Mouse (Mus musculus) bone marrow, adult 2 months (tissue): ENCODE results near the gene Nfe2l2. TPM values are rescaled to one million over a fixed set of nuclear protein-coding genes. Genes with fewer than 3 reads are reported as not detected.
A peak's percentile ranks its signal among the peaks of the same experiment; 100 is the strongest.

Experiments
- H3K27ac ChIP-seq: fragments of 200-500 bp; 2 replicates; pipeline ENCODE4 v1.5.1; 2012; ENCODE audit warnings: low read depth, mild to moderate bottlenecking, control low read depth, inconsistent platforms, low read length; ENCODE audit not compliant: control insufficient read depth, poor library complexity, insufficient read depth
- H3K4me1 ChIP-seq: fragments of 200-500 bp; 2 replicates; pipeline ENCODE4 v1.6.1; 2011; ENCODE audit warnings: low read length; ENCODE audit not compliant: control insufficient read depth, insufficient read depth
- H3K4me3 ChIP-seq: fragments of 200-500 bp; replicated peaks from 2 replicates; pipeline ENCODE3; 2011; ENCODE audit warnings: mild to moderate bottlenecking, low read depth, low read length, control low read depth; ENCODE audit not compliant: control insufficient read depth
- CTCF ChIP-seq: fragments of 200-500 bp; IDR thresholded peaks from 2 replicates; pipeline ENCODE4 v1.5.1; 2011; ENCODE audit warnings: low read length, control low read depth; ENCODE audit not compliant: control insufficient read depth, insufficient read depth
- POLR2A ChIP-seq: fragments of 200-500 bp; IDR thresholded peaks from 2 replicates; pipeline ENCODE4 v1.6.1; 2011; ENCODE audit warnings: low read depth, mild to moderate bottlenecking, control low read depth, low read length, borderline replicate concordance; ENCODE audit not compliant: control insufficient read depth
- WGBS: fragments of 180-500 bp; shearing (Covaris S2); methylation state at CpG from one replicate; pipeline ENCODE4 v1.1.7; 2018; 5-methylcytosine and 5-hydroxymethylcytosine counted together
- polyA plus RNA-seq: library from polyadenylated mRNA; stranded (reverse); fragments of >200 nt; gene quantifications from 2 replicates; pipeline ENCODE4 v1.2.4, GENCODE M21; 2011; ENCODE audit warnings: low replicate concordance; ENCODE audit not compliant: missing spikeins, insufficient read depth, insufficient read length

The Nfe2l2 gene
- polyA plus RNA-seq, 1 experiment = 54.5 TPM

DNA sequence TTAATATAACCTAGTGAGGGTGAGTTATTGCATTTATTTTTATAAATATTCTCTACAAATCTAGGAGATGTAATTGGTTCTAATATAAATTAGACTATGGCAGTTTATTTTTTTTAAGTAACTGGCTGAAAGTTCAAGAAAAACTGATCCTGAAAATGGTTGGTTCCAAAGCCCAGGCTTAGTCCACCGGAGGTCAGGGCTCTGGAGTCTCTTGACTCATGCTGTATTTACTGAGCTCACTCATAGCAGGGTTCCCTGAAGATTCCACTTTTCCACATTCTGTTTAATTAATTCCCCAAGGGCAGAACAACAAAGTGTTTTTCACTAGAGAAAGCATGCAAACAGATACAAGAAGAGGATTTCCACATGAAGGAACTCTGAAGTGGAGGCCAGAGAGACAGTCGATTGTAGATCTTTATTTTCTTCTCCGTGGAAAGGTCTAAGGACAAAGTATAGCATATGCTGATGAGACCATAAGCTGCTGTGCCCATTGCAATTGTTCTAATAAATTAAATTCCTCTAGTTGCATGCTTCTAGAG, 15.0 kb upstream of the Nfe2l2 start:
- TF ChIP-seq POLR2A (no peak), CTCF (no peak)
- no peak overlapping the region for H3K27ac ChIP-seq
- WGBS = 75% methylated on average over 3 of the region's 3 CpGs

GRCm38 (mm10) chr2:75716046-75717016, 11.9 kb upstream of the Nfe2l2 start:
- peaks cover 1% of the 10 kb centered on the region for H3K4me1 ChIP-seq
- 58% methylated on average over 12 of the region's 12 CpGs for WGBS
- no peak overlapping the region for H3K4me3 ChIP-seq
- TF ChIP-seq CTCF (no peak), POLR2A (no peak)
- H3K27ac ChIP-seq = no peak overlapping the region

More for the DNA sequence above, 15.0 kb upstream of the Nfe2l2 start:
- Histone ChIP-seq H3K4me3 (no peak overlapping the region), H3K4me1 (peaks cover 1% of the 10 kb centered on the region)

DNA sequence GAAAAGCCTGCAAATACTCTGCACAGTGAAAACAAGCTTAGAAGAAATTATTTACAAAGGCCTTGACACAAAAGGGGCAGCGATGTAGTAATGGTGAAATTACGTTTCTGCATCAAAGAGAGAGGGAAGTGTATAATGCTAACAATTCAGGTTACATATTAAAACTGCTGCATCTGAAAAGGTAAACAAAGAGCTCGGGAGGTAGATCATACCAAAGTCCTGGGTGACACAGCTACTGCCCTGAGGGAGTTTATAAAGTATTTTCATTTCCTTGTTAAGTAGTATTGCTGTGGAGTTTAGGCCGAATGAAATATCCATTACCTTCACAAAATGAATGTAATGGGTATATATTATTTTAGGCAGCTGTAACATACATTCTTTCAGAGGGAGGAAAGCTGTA, 10.3 kb upstream of the Nfe2l2 start:
- H3K4me1 ChIP-seq = no peaks in the 10 kb centered on the region; the same call in none of the 2 replicates
- TF ChIP-seq CTCF (no peak), POLR2A (no peak)

GRCm38 (mm10) chr2:75713083-75713482, 8.6 kb upstream of the Nfe2l2 start:
- TF ChIP-seq POLR2A = no peak
- TF ChIP-seq CTCF = no peak

More for the DNA sequence above, 10.3 kb upstream of the Nfe2l2 start:
- Histone ChIP-seq H3K27ac (no peak overlapping the region), H3K4me3 (no peak overlapping the region)
- 77% methylated on average over 4 of the region's 4 CpGs for WGBS

DNA sequence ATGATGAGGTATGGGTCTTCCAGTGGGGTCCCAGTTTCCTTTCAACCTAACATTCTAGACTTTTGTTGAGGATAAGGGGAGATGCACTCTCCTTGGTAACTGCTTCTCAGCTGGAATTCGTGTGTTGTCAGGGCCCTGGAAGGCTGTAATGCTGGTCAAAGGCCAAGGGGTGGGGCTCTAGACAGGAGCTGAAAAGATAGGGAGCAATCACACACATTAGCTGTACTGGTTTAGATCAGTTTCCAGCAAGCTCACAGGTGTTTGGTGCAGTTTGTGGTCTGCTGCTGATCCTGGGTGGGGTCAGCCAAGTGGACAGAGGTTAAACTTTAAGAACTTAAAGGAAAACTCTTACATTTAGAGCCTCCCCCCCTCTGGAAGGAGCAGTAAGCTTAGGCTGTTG, 3.0 kb upstream of the Nfe2l2 start:
- H3K27ac ChIP-seq = no peak overlapping the region
- 22% methylated on average over 1 of the region's 1 CpGs for WGBS
- no peak overlapping the region for H3K4me3 ChIP-seq
- TF ChIP-seq CTCF (no peak), POLR2A (no peak)
- peaks cover 1% of the 10 kb centered on the region for H3K4me1 ChIP-seq

More at GRCm38 (mm10) chr2:75713083-75713482, 8.6 kb upstream of the Nfe2l2 start:
- H3K27ac ChIP-seq = no peak overlapping the region
- H3K4me3 ChIP-seq = no peak overlapping the region
- H3K4me1 ChIP-seq = no peaks in the 10 kb centered on the region; the same call in 1 of the 2 replicates
- WGBS = 85% methylated on average over 3 of the region's 3 CpGs

- no peak overlapping the region for H3K4me3 ChIP-seq
- WGBS = 31% methylated on average over 5 of the region's 5 CpGs
- H3K4me1 ChIP-seq = peaks cover 1% of the 10 kb centered on the region
- TF ChIP-seq POLR2A (no peak), CTCF (no peak)
- no peak overlapping the region for H3K27ac ChIP-seq
These were observed 2.0 kb upstream of the Nfe2l2 start for GRCm38 (mm10) chr2:75706435-75706834.

- Histone ChIP-seq H3K4me3 (peak overlapping the region; percentile 89), H3K27ac (peak overlapping the region; percentile 91), H3K4me1 (peaks cover 1% of the 10 kb centered on the region)
- no peak for TF ChIP-seq POLR2A
- TF ChIP-seq CTCF = peak; percentile 9; the same call in 1 of the 2 replicates
- WGBS = 10% methylated on average over 19 of the region's 19 CpGs
These were observed 816 bp upstream of the Nfe2l2 start for GRCm38 (mm10) chr2:75705162-75705752.

DNA sequence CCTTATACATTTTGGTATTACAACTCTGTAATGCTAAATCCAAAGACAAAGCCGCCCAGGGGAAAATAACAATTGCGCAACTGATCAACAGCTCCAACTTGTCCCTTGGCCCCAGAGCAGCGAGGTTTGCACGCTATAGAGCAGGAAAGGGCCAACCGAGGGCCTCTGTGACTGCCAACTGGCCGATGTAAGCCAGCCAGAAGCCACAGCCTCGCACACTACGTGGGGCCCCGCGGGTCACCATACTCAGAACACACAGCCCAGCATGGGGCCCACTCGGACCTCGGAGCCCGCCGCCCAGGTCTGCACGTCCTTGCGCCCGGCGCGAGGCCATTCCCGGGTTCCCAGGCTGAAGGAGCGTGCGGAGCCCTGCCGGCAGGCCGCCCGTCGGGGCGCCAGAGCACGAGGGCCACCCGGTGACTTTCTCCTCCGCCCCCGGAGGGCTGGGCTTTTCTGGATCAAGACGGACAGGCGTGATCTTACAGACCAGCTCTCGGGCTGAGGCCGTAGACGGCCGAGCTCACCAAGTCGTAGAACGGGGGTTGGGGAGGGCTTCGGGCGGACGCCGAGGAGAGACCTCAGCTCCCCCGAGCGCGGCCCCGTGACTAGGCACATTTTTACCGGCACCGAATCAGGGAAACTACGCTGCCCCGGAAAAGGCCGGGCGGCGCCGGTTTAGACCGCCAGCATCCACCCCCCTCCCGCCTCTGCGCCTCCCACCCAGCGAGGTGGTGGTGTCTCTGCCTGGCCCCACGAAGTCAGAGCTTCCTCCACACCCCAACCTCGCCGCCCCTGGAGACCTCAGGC, 863 bp downstream of the Nfe2l2 start:
- WGBS = under 1% methylated on average over 62 of the region's 62 CpGs
- TF ChIP-seq POLR2A (peak; percentile 59; the same call in 1 of the 2 replicates), CTCF (no peak)
- Histone ChIP-seq H3K4me3 (peak overlapping the region; percentile 89), H3K27ac (peak overlapping the region; percentile 99), H3K4me1 (peaks cover 4% of the 10 kb centered on the region)
